Mouse (Mus musculus) megakaryocyte, embryonic 14.5 days (primary cell): ENCODE results near the gene Rad50.

Experiments used
- FLI1 ChIP-seq: IDR thresholded peaks from 2 replicates; pipeline ENCODE4 v1.6.1; 2012; ENCODE audit warnings: low read length, inconsistent platforms, mixed read lengths
- GATA1 ChIP-seq: IDR thresholded peaks from 3 replicates; pipeline ENCODE4 v1.6.1; 2012; ENCODE audit warnings: mixed read lengths, low read length, inconsistent platforms, borderline replicate concordance

DNA sequence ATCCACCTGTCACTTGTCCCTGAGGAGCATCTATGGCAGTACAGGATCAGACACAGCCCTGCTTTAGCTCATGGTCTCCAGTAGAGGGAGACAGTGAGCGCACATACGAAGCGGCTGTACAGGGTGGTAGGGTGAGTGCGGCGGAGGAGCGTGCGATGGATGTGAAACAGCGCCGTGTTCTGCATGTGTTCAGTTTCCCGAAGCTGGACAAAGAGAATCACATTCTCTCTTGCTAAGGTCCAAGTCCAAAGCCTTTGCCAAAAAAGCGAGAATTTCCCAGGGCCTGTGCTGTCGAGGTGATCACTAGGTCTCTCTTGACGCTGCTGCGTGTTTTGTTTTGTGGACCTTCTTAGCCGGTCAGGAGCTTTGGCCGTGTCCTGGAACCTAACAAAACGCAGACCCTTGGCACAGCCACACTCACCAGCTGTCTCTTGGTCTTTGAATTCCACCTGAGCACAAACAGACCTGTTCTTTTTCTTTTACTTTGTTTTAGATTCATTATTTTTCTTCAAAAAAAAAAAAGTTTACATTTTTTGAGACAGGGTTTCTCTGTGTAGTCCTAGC lies 28.6 kb upstream of the Rad50 start:
- TF ChIP-seq GATA1 (no peak), FLI1 (no peak)
